8 mouse cellular contexts compared by ENCODE assay signal in the genomic region with DNA sequence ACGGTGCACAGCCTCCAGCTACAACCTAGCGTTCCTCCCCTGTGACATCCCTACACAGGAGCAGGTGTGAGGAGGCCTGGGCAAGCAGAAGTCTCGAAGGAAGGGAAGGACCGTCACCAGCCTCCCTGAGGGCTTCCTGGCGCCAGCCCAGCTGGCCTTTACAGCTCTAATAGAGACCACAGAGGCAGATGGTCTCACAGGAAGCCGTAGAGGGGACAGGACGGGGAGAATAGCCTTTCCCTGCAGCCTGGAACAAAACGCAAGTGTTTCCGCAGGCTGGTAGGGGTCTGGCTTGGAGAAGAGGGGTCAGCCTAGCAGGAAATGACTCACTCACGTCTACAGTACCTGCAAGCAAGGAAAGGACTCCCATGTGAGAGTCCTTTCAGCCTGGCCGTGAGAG. TPM values are rescaled to one million over a fixed set of nuclear protein-coding genes. Genes with fewer than 3 reads are reported as not detected.
DNase-seq lines count a peak whose midpoint lies in the region; ATAC-seq and TF ChIP-seq lines count a peak whose summit lies in the region.

No protein-coding gene starts in this region.

- H3K9ac ChIP-seq in lung, embryonic 14.5 days: no peak overlapping the region
- peak overlapping the region; percentile 45 for H3K9ac ChIP-seq in neural tube, embryonic 13.5 days

- peaks cover 26% of the 10 kb centered on the region for H3K36me3 ChIP-seq in lung, embryonic 14.5 days (ENCODE audit: insufficient read depth)
- no peaks in the 10 kb centered on the region; the same call in 1 of the 2 replicates for H3K36me3 ChIP-seq in kidney, adult 2 months (ENCODE audit: control insufficient read depth, insufficient read depth, low read length)
- H3K36me3 ChIP-seq in neural tube, embryonic 13.5 days: peaks cover 59% of the 10 kb centered on the region

- peak; percentile 41 for DNase-seq in lung, embryonic 14.5 days
- no peak for DNase-seq in lung, postnatal 14 days
- peak; percentile 63 to 86 for DNase-seq in heart, adult 18-20 months
- DNase-seq in kidney, adult 2 months: peak; percentile 83
- no peak for DNase-seq in B cell, adult 2 months
- DNase-seq in layer of hippocampus, adult 18-20 months (ENCODE audit: low spot score in 2 of 2): no peak
- no peak for DNase-seq in thymus, postnatal 14 days

- no peak overlapping the region for H3K4me3 ChIP-seq in lung, embryonic 14.5 days (ENCODE audit: low read depth, low read length)
- no peak overlapping the region for H3K4me3 ChIP-seq in kidney, adult 2 months (ENCODE audit: insufficient read depth, low read depth, low read length)
- H3K4me3 ChIP-seq in neural tube, embryonic 13.5 days: no peak overlapping the region

- WGBS in lung, embryonic 14.5 days: 66% methylated on average over 11 of the region's 11 CpGs
- 69% methylated on average over 11 of the region's 11 CpGs for WGBS in kidney, adult 2 months
- 30% methylated on average over 11 of the region's 11 CpGs for WGBS in neural tube, embryonic 13.5 days

- peak; percentile 15; the same call in 1 of the 2 replicates for ATAC-seq in lung, embryonic 14.5 days (ENCODE audit: insufficient read depth)
- ATAC-seq in neural tube, embryonic 13.5 days (ENCODE audit: low read depth): no peak

- no peak overlapping the region for H3K4me2 ChIP-seq in lung, embryonic 14.5 days
- no peak overlapping the region for H3K4me2 ChIP-seq in neural tube, embryonic 13.5 days

- H3K27me3 ChIP-seq in lung, embryonic 14.5 days (ENCODE audit: insufficient read depth, low read length): no peaks in the 10 kb centered on the region
- no peaks in the 10 kb centered on the region for H3K27me3 ChIP-seq in kidney, adult 2 months (replicated peaks; ENCODE audit: control insufficient read depth, insufficient read depth, low read length)
- H3K27me3 ChIP-seq in neural tube, embryonic 13.5 days: no peaks in the 10 kb centered on the region

- H3K27ac ChIP-seq in lung, embryonic 14.5 days (ENCODE audit: low read depth): peak overlapping the region; percentile 77; the same call in 1 of the 2 replicates
- H3K27ac ChIP-seq in kidney, adult 2 months (ENCODE audit: insufficient read depth, low read depth, low read length): peak overlapping the region; percentile 15
- peak overlapping the region; percentile 86 for H3K27ac ChIP-seq in neural tube, embryonic 13.5 days (replicated peaks)

- no peak for TF ChIP-seq POLR2A in kidney, adult 2 months (IDR thresholded peaks at IDR 0.05; ENCODE audit: low read depth, low read length)

- TF ChIP-seq CTCF in lung, embryonic 14.5 days (IDR thresholded peaks at IDR 0.05; ENCODE audit: low read depth): no peak
- no peak for TF ChIP-seq CTCF in kidney, adult 2 months (conservative IDR thresholded peaks at IDR 0.05; ENCODE audit: insufficient read depth, insufficient read length, low read depth, low read length)

- no peaks in the 10 kb centered on the region for H3K9me3 ChIP-seq in lung, embryonic 14.5 days (ENCODE audit: low read depth, low read length)
- H3K9me3 ChIP-seq in neural tube, embryonic 13.5 days: no peaks in the 10 kb centered on the region

- peaks cover 4% of the 10 kb centered on the region for H3K4me1 ChIP-seq in lung, embryonic 14.5 days (ENCODE audit: insufficient read depth)
- peaks cover 8% of the 10 kb centered on the region for H3K4me1 ChIP-seq in kidney, adult 2 months (ENCODE audit: control insufficient read depth, insufficient read depth, low read length)
- peaks cover 58% of the 10 kb centered on the region for H3K4me1 ChIP-seq in neural tube, embryonic 13.5 days (replicated peaks)

RNA-seq across cellular contexts. Expression of gene Misp, which starts 13.0 kb away (rescaled TPM):
- 5.0 and 6.1 TPM in 2 replicates for polyA plus RNA-seq in lung, embryonic 14.5 days (2014; fragmentation: Nextera tagmentation; extraction: Ambion mirVana)
- under 1 TPM; 0.42 to 0.67 TPM for total RNA-seq in heart, adult 18-20 months (2021)
- polyA plus RNA-seq in kidney, adult 2 months (2012; rRNA removed): 17.9 and 19.9 TPM in 2 replicates
- polyA plus RNA-seq in neural tube, embryonic 13.5 days (2015; fragmentation: Nextera tagmentation; extraction: Ambion mirVana): 2.1 and 2.5 TPM in 2 replicates
- total RNA-seq in layer of hippocampus, adult 18-20 months (2021): 1 to 10 TPM in 1 of 2 experiments, under 1 TPM in 1; 0.54 to 1.3 TPM

RNA-seq across cellular contexts. Expression of gene Palm, which starts 14.5 kb away (rescaled TPM):
- polyA plus RNA-seq in lung, embryonic 14.5 days (2014; fragmentation: Nextera tagmentation; extraction: Ambion mirVana): 68.1 and 72.4 TPM in 2 replicates
- 10 to 100 TPM; 44.3 to 45.7 TPM for total RNA-seq in heart, adult 18-20 months (2021)
- polyA plus RNA-seq in kidney, adult 2 months (2012; rRNA removed): 110 and 121 TPM in 2 replicates
- polyA plus RNA-seq in neural tube, embryonic 13.5 days (2015; fragmentation: Nextera tagmentation; extraction: Ambion mirVana): 214 and 231 TPM in 2 replicates
- 100 to 1,000 TPM; 293 to 314 TPM for total RNA-seq in layer of hippocampus, adult 18-20 months (2021)

RNA-seq across cellular contexts. Expression of gene Prss57, which starts 17.1 kb away (rescaled TPM):
- 0.11 TPM in 1 of 2 replicates, not detected in the other for polyA plus RNA-seq in lung, embryonic 14.5 days (2014; fragmentation: Nextera tagmentation; extraction: Ambion mirVana)
- total RNA-seq in heart, adult 18-20 months (2021): not detected
- 0.03 and 0.08 TPM in 2 replicates for polyA plus RNA-seq in kidney, adult 2 months (2012; rRNA removed)
- 0.07 and 0.69 TPM in 2 replicates for polyA plus RNA-seq in neural tube, embryonic 13.5 days (2015; fragmentation: Nextera tagmentation; extraction: Ambion mirVana)
- under 1 TPM; 0.61 to 0.89 TPM for total RNA-seq in layer of hippocampus, adult 18-20 months (2021)

RNA-seq across cellular contexts. Expression of gene Fstl3, which starts 30.8 kb away (rescaled TPM):
- polyA plus RNA-seq in lung, embryonic 14.5 days (2014; fragmentation: Nextera tagmentation; extraction: Ambion mirVana): 12.2 and 12.4 TPM in 2 replicates
- 1 to 10 TPM; 3.5 to 4.5 TPM for total RNA-seq in heart, adult 18-20 months (2021)
- polyA plus RNA-seq in kidney, adult 2 months (2012; rRNA removed): 17.0 and 24.1 TPM in 2 replicates
- 1.9 and 2.8 TPM in 2 replicates for polyA plus RNA-seq in neural tube, embryonic 13.5 days (2015; fragmentation: Nextera tagmentation; extraction: Ambion mirVana)
- 1 to 10 TPM; 1.8 to 2.5 TPM for total RNA-seq in layer of hippocampus, adult 18-20 months (2021)

RNA-seq across cellular contexts. Expression of gene Rnf126, which starts 41.1 kb away (rescaled TPM):
- 107 and 123 TPM in 2 replicates for polyA plus RNA-seq in lung, embryonic 14.5 days (2014; fragmentation: Nextera tagmentation; extraction: Ambion mirVana)
- 10 to 100 TPM; 22.0 to 23.1 TPM for total RNA-seq in heart, adult 18-20 months (2021)
- 90.2 and 122 TPM in 2 replicates for polyA plus RNA-seq in kidney, adult 2 months (2012; rRNA removed)
- 96.2 and 98.5 TPM in 2 replicates for polyA plus RNA-seq in neural tube, embryonic 13.5 days (2015; fragmentation: Nextera tagmentation; extraction: Ambion mirVana)
- 10 to 100 TPM; 84.9 to 87.3 TPM for total RNA-seq in layer of hippocampus, adult 18-20 months (2021)

Comparison
In these comparisons a context has a peak if more than half of its experiments do, and no peak if none do; other contexts are left out.
1. DNase-seq: peak in lung, embryonic 14.5 days (single experiment), heart, adult 18-20 months (2 of 2) and kidney, adult 2 months (single experiment); none in lung, postnatal 14 days (single experiment), B cell, adult 2 months (0 of 2), layer of hippocampus, adult 18-20 months (0 of 2) and thymus, postnatal 14 days (single experiment).
2. H3K27ac ChIP-seq: peak in every context shown above with its lines; median percentile 86 in neural tube, embryonic 13.5 days; 77 in lung, embryonic 14.5 days; 15 in kidney, adult 2 months.